Mouse (Mus musculus) right cerebral cortex, postnatal 36 days (tissue): ENCODE measurements around the gene Myo1b.
"Not testable (repeated sequence)": the region's sequence is repeated elsewhere in the genome, so short reads cannot be mapped to it uniquely, and the experiment has no call there.

Experiments used
- DNase-seq, 2 experiments: peaks; one replicate each; pipeline ENCODE4 v3.0.0; 2022; ENCODE audit warnings: low spot score in 2 of 2, mixed read lengths in 1 of 2

The Myo1b gene

GRCm38 (mm10) chr1:51895961-51896360 lies 19.9 kb downstream of the Myo1b start:
- DNase-seq = no peak

DNA sequence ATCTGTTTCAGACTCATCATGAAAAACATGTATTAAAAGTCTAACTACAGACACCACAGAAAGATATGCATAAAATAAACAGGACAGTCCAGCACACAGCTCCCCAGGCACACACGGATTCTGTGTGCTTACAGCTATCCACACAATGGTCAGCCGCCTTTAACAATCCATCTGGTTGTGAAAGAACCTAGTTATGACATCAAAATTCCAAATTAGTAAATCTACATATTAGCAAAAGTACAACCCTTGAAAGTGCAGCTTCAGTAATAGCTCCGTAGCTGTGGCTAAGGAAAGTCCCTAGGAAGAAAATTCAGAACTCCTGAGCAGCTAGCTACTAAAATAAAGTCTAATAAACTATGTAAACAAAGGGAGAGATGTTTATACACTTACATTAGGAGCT lies 21.1 kb downstream of the Myo1b start:
- DNase-seq = no peak

DNA sequence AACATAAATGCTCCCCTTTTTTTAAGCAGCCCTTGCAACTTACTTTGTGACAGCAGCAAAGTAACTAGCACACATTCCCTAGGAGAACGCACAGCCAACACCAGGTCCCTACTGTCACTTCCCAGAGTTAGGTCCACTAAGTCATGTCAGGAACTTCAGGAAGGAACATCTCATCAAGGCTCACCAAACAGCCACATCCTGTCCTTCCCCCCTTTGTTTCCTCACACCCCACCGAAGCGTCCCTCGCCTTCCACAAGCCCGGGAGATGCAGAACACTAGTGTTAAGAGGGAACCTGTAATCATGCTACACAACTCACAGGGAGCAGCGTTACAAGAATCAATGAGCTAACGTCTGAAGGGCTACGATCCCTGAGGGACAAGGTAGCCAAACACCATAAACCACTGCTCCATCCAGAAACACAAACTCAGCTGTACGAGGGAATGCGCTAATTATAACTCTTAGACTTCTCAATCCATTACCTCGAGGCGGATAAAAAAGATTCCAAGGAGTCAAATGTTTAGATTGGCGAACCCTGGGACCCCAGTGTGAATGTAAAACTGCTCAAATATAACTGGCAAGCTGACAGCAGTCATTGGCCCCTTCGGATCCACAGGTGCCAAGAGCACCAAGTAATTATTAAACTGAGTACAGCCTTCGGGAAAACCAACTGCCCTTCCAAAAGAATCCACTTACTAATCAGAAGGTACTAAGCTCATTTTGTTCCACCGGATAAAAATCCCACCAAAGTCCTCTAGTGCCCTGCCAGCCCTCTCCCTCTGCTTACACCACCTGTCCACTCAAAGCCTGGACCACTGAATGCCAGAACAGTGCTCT lies 22.1 kb downstream of the Myo1b start:
- no peak for DNase-seq

DNA sequence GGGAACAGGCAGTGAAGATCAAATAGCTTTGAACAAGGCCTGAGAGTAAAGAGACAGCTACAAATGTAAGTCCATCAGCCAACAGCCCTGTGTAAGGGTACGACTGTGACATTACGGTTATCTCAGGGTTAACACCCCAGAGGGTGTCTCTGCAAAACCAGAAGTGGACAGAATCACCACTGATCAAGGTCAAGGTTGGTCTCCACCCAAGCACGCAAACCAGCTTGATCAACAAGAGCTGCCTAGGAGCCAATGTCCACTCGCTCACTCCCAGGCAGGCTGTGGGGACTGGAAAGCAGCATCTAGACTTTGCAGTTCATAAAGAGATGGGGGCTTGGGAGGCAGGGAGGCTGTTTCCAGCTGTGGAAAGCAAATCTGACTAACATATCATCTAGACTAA lies 23.9 kb downstream of the Myo1b start:
- DNase-seq = no peak

DNA sequence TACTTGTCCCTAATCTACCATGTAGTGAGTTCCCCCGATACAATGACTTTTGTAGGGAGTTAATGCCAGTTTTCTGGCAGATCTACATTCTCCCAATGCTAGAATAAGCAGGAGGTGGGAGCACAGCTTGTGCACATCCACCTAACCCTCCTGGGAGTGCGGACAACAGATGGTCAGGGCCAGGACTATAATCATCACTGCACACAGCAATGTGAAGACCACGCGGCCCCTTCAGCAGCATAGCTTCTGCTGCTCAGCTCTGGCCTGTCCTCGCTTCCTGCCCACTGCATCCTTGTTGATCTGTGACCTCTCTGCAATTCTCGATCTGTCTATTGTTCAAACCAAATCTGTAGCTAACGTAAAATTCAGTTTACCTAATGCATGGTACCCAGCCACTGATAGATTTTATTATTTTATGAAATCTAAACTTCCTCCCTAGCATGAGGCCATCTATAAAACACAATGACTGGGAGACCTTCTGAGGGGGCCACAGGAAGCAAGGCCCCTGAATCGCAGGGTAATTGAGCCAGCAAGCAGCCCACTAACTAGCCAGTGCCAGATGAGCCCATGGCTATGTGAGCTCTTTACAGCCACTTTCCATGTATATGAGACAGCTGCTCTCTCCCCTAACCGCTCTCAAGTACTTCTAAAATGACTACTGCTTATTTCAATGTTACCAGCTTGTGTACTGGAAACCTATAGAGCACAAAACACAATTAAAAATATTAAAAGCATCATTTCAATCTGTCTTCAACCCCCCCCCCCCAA lies 27.6 kb downstream of the Myo1b start:
- DNase-seq = no peak

- no peak for DNase-seq
These were observed 30.4 kb downstream of the Myo1b start for GRCm38 (mm10) chr1:51885356-51885983.

DNA sequence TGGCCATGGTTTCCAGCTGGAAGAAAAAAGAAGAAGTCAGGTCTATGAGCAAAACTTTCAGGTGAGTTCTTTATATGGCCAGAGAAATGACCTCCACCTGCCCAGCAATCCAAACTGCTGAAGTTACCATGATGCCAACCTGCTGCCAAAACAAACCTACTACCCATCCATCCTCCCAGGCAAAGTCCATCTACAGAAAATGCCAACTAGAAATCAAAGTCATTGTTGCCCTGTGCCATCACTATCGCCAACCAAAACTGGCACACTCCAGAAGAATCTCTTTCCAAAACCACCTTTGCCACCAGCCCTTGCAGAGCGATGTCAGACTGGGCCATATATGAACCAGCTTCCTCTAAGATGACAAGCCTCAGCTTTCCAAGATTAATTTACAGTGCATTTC lies 32.7 kb downstream of the Myo1b start:
- no peak for DNase-seq

GRCm38 (mm10) chr1:51882752-51883151 lies 33.1 kb downstream of the Myo1b start:
- DNase-seq = no peak

GRCm38 (mm10) chr1:51879927-51880814 lies 35.7 kb downstream of the Myo1b start:
- DNase-seq = peak in 1 of 2 experiments; percentile 22

DNA sequence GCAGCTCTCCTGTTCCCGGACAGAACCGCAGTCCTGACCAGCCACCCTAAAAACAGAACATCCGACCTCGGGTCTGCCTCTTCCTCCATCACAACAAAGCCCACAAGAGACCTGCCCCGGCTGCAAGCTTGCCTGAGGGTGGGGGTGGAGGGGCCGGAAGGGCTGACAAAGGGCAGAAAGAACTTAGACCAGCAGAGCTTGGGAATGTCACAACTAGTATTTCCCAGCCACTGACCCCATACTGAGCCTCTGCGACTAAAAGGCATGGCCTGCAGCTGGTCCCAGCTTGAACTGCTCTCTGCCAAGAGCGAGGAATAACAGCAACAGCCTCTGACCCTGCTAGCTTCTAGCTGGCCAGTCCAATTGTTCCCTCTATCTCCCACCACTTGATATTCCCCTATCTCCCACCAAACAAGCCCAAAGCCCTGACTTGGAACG lies 36.5 kb downstream of the Myo1b start:
- no peak for DNase-seq

DNA sequence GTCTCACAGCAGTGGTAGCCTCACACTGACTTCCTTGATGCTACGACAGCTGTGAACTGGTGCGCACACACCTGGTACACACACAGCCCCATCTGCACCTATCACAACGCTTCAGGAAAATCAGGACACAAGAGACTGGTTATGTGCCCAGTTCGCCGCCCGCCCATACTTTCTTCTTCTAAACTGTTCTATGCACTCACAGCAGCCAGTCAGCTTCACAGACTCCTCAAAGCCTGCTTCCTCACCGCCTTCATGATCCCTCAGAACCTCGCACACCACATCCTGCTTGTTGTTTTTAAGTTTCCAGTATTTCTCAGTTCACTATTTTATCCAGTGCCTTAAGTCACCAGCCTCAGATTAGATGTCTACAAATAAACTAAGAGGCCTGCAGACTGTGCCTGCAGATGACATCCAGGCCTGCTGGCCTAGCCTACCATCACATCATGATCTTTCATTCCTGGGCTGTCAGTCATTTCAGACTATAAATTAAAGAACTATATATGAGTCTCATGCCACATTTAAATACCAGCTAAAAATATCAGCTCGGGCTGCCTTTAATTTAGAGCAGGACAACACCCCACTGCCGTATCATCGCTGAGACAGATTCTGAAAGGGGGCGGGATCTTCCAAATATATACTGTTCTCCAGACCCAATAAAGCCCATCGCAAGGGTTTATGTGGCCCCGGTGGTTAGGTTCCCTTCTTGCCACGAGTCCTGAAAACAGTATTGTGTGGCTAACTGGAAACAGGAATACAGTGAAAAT lies 40.2 kb downstream of the Myo1b start:
- DNase-seq = peak in 1 of 2 experiments; percentile 45

- no peak for DNase-seq
These were observed 43.2 kb downstream of the Myo1b start for GRCm38 (mm10) chr1:51872493-51873261.

DNA sequence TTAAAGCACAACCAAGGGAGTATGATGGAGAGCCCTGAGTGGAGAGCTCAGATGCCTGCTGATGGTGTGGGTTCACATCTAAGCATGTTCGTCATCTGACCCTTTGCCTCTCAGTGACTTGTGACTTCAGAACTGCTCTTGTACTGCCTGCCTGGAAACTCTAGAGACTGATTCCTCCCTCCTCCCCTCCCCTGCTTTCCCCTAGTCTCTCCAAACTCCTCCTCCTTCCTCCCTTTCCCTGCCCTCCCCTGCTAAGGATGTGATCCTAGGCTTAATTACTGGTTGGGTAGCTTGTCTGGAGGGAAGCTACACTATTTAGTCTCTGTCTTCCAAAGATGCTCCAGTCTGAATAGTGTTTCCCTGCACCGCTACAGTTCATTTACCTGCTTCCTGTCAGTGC lies 44.6 kb downstream of the Myo1b start:
- DNase-seq = not testable (repeated sequence)

DNA sequence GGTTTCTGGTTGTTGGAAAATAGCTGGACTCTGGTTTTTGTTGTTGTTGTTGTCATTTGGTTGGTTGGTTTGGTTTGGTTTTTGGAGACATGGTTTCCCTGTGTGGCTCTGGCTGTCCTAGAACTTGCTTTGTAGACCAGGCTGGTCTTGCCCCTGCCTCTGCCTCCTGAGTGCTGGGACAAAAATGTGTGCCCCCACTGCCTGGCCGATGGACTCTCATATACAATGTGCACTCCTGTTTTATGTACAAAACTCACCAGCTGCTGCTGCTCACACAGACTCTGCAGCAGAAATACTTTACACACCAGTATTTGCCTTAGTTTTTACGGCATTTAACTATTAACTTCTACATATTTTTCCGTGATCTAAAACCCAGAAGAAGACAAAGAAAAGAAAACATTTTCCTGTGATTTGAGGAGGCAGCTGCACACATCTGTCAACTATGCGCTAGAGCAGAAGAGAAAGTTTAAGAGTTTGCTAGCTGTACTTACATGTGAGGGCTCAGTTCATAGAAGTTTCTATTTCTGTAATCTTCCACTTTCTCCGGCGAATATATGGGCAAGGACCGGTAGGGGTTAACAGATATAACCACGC lies 52.9 kb downstream of the Myo1b start:
- no peak for DNase-seq

GRCm38 (mm10) chr1:51860837-51861236 lies 55.0 kb downstream of the Myo1b start:
- peak in 1 of 2 experiments; percentile 60 for DNase-seq

- DNase-seq = no peak
These were observed 58.9 kb downstream of the Myo1b start for GRCm38 (mm10) chr1:51856946-51857345.

GRCm38 (mm10) chr1:51856245-51856915 lies 59.5 kb downstream of the Myo1b start:
- no peak for DNase-seq

DNA sequence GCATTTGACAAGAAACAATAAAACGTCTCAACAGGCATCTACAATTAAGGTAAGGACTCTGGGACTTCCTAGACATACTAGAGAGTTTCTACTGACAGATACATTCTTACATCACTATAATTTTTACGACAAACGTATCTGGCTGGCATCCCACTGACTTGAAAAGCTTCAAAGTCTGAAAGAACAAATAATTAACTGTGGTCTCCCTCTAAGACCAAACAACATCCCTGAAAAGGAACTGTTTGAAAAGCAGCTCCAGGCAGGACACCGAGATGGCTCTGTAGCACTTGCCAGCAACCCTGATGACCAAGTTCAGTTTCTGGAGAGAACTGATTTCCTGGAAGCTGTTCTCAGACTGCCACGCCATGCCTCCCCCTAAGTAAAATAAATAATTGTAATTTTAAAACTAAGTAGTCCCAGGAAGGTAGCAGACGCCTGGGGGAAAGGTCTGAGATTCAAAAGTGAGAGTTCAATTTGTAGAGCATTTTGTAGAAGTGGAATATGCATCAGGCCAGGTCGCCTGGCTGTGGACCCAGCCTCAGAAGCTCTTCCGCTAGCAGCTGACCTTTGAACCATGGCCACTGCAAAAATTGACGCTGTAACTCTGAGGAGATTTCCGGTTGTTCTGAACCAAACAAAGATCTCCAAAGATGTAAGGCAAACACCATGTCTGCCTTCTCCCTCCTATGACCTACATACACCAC lies 60.2 kb downstream of the Myo1b start:
- no peak for DNase-seq
